Mouse (Mus musculus): ENCODE data around the gene Mymk. TPM values are rescaled to one million over a fixed set of nuclear protein-coding genes. Genes with fewer than 3 reads are reported as not detected.

Mymk gene
- polyA plus RNA-seq, 1 experiment = 1,410 TPM

DNA sequence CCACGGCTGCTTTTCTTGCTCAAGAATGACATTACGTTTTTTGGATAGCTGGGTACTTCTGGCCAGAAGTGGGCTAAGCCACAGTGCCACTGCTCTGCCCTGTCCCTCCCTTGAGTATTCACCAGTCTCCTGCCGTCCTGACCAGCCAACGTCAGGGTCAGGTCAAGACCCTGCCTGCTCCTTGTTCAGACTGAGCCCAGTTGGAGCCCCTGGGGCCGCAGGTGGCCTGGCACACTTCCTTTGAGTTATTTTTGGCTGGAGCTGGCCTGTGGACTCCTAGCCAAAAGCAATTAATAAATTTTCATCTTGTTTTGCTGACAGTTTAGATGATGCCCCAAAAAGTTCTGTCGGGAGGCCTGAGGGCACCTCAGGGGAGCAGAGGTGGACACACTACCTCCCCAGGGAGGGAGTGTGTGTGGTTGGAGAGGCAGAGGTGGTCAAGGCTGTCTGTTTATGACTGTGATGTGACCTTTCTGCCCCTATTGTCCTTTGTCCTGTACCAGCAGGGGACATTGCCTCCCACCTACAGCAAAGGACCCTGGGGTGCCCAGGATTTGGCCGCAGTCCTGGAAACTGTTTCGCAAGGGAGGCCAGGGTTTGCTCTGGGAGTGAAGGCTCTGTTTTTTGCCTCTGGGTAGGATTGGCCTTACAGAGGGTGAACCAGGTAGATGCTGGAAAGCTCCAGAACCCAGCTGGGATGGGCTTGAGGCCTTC is 29.7 kb downstream of the Mymk start:
- Histone ChIP-seq H3K79me2 (ENCODE audit: control insufficient read depth, insufficient read depth) (no peaks in the 10 kb centered on the region), H3ac (ENCODE audit: control insufficient read depth, insufficient read length) (no peak overlapping the region), H3K4me2 (ENCODE audit: low read depth) (no peak overlapping the region), H3K27me3 (ENCODE audit: control insufficient read depth, insufficient read depth, insufficient read length) (peaks cover 57% of the 10 kb centered on the region), H3K4me3 (no peak overlapping the region), H3K36me3 (ENCODE audit: control insufficient read depth, insufficient read depth) (no peaks in the 10 kb centered on the region)
- TF ChIP-seq MYOD1 (IDR thresholded peaks at IDR 0.05; ENCODE audit: control insufficient read depth in 1 of 3, insufficient read length in 2 of 3, low read depth in 2 of 3) = peak in 1 of 3 experiments; percentile 6
- no peak for TF ChIP-seq TCF3 (IDR thresholded peaks at IDR 0.05; ENCODE audit: insufficient read length, low read depth)

DNA sequence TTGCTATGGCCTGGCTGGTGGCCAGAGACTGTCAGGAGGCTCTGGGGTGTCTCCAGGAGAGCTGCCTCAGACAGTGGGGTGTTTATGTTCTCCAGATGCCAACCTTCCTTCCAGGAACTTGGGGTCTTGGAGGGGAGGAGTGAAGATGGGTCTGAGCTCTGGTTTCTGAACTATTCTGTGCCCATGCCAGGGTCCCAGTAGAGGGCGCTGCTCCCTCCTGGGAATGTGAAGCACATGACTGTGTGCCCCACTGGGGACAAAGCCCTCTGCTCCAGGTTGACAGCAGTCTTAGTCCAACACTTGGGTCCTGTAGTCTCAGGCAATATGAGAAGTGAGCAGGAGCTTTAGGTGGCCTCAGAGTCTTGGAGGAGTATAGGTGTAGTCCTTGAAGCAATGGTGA is 32.7 kb downstream of the Mymk start:
- TF ChIP-seq USF1 (IDR thresholded peaks at IDR 0.05; ENCODE audit: low read depth) (no peak), SRF (IDR thresholded peaks at IDR 0.05; ENCODE audit: control insufficient read depth, insufficient read length, low read depth) (no peak), REST (IDR thresholded peaks at IDR 0.05; ENCODE audit: insufficient read depth, insufficient read length) (no peak), MYOG (IDR thresholded peaks at IDR 0.05; ENCODE audit: control insufficient read depth in 1 of 3, insufficient read depth in 1 of 3, insufficient read length in 2 of 3, low read depth in 2 of 3) (no peak), CEBPB (IDR thresholded peaks at IDR 0.05; ENCODE audit: insufficient read depth, poor library complexity, severe bottlenecking) (no peak), MYOD1 (IDR thresholded peaks at IDR 0.05; ENCODE audit: control insufficient read depth in 1 of 3, insufficient read length in 2 of 3, low read depth in 2 of 3) (no peak), E2F4 (IDR thresholded peaks at IDR 0.05; ENCODE audit: insufficient read depth) (no peak), TCF12 (IDR thresholded peaks at IDR 0.05; ENCODE audit: insufficient read depth, poor library complexity, severe bottlenecking) (no peak), POLR2AphosphoS2 (IDR thresholded peaks at IDR 0.05; ENCODE audit: insufficient read length, low read depth) (no peak), MAX (IDR thresholded peaks at IDR 0.05; ENCODE audit: low read depth) (no peak), POLR2A (IDR thresholded peaks at IDR 0.05; ENCODE audit: insufficient read length, low read depth) (no peak), TCF3 (IDR thresholded peaks at IDR 0.05; ENCODE audit: insufficient read length, low read depth) (no peak)
- peak overlapping the region; percentile 16 for H3K4me2 ChIP-seq (ENCODE audit: low read depth)

DNA sequence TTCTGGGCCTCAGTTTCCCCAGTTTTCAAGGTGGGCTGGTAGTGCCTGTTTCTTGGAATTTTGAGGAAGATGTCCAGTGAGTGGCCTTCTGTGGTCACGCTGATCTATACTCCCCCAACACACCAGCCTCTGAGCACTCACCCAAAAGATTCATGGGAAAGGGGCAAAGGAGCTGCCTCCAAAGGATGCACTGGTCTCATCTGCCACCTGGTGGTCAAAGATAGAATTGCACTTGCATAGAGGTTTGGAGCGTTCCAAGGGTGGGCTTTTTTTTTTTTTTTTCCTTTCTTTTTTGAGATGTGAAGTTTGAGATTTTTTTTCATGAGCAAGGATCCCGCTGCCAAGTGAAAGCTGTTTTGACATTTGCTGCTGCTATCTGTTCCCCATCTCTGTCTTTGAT is 33.4 kb downstream of the Mymk start:
- H3K4me2 ChIP-seq (ENCODE audit: low read depth) = peak overlapping the region; percentile 46
- no peak overlapping the region for H3K4me3 ChIP-seq
- no peak for TF ChIP-seq USF1 (IDR thresholded peaks at IDR 0.05; ENCODE audit: low read depth)
- TF ChIP-seq REST (IDR thresholded peaks at IDR 0.05; ENCODE audit: insufficient read depth, insufficient read length) = no peak
- no peak for TF ChIP-seq POLR2A (IDR thresholded peaks at IDR 0.05; ENCODE audit: insufficient read length, low read depth)
- TF ChIP-seq TCF12 (IDR thresholded peaks at IDR 0.05; ENCODE audit: insufficient read depth, poor library complexity, severe bottlenecking) = no peak
- no peak for TF ChIP-seq TCF3 (IDR thresholded peaks at IDR 0.05; ENCODE audit: insufficient read length, low read depth)
- H3K27me3 ChIP-seq (ENCODE audit: control insufficient read depth, insufficient read depth, insufficient read length) = peaks cover 38% of the 10 kb centered on the region
- no peaks in the 10 kb centered on the region for H3K79me2 ChIP-seq (ENCODE audit: control insufficient read depth, insufficient read depth)
- H3ac ChIP-seq (ENCODE audit: control insufficient read depth, insufficient read length) = no peak overlapping the region
- H3K36me3 ChIP-seq (ENCODE audit: control insufficient read depth, insufficient read depth) = no peaks in the 10 kb centered on the region

More for the DNA sequence above, 32.7 kb downstream of the Mymk start:
- Histone ChIP-seq H3K27me3 (ENCODE audit: control insufficient read depth, insufficient read depth, insufficient read length) (peaks cover 39% of the 10 kb centered on the region), H3K36me3 (ENCODE audit: control insufficient read depth, insufficient read depth) (no peaks in the 10 kb centered on the region), H3K4me3 (no peak overlapping the region), H3ac (ENCODE audit: control insufficient read depth, insufficient read length) (no peak overlapping the region), H3K79me2 (ENCODE audit: control insufficient read depth, insufficient read depth) (no peaks in the 10 kb centered on the region)

DNA sequence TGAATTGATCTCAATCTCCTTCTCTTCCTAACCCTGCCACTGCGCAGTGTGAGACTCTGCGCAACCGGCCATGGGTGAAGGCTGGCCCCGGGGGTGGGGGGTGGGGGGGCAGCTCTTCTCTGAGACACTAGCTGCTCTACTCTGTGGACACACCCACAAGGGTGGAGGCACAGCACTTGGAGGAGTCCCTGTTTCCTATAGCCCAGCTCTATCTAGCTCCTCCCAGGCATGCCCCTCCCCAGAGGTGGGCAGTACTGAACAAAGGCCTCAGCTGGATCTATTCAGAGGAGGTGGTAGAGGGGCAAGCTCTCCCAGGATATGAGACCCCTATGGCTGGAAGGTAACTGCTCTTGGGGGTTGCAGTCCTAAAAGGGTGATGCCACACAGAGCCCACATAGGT is 35.0 kb downstream of the Mymk start:
- peak overlapping the region; percentile 46 for H3K4me2 ChIP-seq (ENCODE audit: low read depth)
- peaks cover 35% of the 10 kb centered on the region for H3K27me3 ChIP-seq (ENCODE audit: control insufficient read depth, insufficient read depth, insufficient read length)
- H3K36me3 ChIP-seq (ENCODE audit: control insufficient read depth, insufficient read depth) = no peaks in the 10 kb centered on the region
- no peak for TF ChIP-seq POLR2AphosphoS2 (IDR thresholded peaks at IDR 0.05; ENCODE audit: insufficient read length, low read depth)
- no peak for TF ChIP-seq MYOD1 (IDR thresholded peaks at IDR 0.05; ENCODE audit: control insufficient read depth in 1 of 3, insufficient read length in 2 of 3, low read depth in 2 of 3)
- TF ChIP-seq E2F4 (IDR thresholded peaks at IDR 0.05; ENCODE audit: insufficient read depth) = no peak
- no peak for TF ChIP-seq POLR2A (IDR thresholded peaks at IDR 0.05; ENCODE audit: insufficient read length, low read depth)
- TF ChIP-seq USF1 (IDR thresholded peaks at IDR 0.05; ENCODE audit: low read depth) = no peak
- TF ChIP-seq MAX (IDR thresholded peaks at IDR 0.05; ENCODE audit: low read depth) = no peak
- no peak for TF ChIP-seq TCF12 (IDR thresholded peaks at IDR 0.05; ENCODE audit: insufficient read depth, poor library complexity, severe bottlenecking)
- no peak for TF ChIP-seq CEBPB (IDR thresholded peaks at IDR 0.05; ENCODE audit: insufficient read depth, poor library complexity, severe bottlenecking)
- TF ChIP-seq SRF (IDR thresholded peaks at IDR 0.05; ENCODE audit: control insufficient read depth, insufficient read length, low read depth) = no peak
- TF ChIP-seq MYOG (IDR thresholded peaks at IDR 0.05; ENCODE audit: control insufficient read depth in 1 of 3, insufficient read depth in 1 of 3, insufficient read length in 2 of 3, low read depth in 2 of 3) = no peak
- TF ChIP-seq REST (IDR thresholded peaks at IDR 0.05; ENCODE audit: insufficient read depth, insufficient read length) = no peak
- no peak for TF ChIP-seq TCF3 (IDR thresholded peaks at IDR 0.05; ENCODE audit: insufficient read length, low read depth)
- no peak overlapping the region for H3ac ChIP-seq (ENCODE audit: control insufficient read depth, insufficient read length)
- H3K4me3 ChIP-seq = no peak overlapping the region
- no peaks in the 10 kb centered on the region for H3K79me2 ChIP-seq (ENCODE audit: control insufficient read depth, insufficient read depth)

DNA sequence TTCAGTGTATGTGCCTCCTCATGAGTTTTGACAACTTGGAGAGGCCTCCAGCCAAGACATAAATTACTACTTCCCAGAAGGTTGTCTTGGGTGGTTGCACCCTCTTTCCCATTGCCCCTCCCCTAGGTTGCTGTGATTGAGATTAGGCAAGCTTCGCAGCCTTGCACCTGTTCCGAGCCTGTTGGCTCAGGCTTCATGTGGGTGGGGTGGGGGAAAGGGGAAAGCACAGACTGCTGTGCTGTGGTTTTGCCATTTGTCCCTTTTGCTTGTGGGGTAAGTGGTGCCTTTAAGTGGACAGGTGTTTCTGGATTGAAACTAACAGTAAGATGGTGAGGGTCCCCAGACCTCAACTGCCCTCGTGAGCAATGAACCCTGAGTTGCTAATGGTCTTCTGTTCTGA is 36.0 kb downstream of the Mymk start:
- peaks cover 25% of the 10 kb centered on the region for H3K27me3 ChIP-seq (ENCODE audit: control insufficient read depth, insufficient read depth, insufficient read length)
- H3ac ChIP-seq (ENCODE audit: control insufficient read depth, insufficient read length) = no peak overlapping the region
- no peak overlapping the region for H3K4me3 ChIP-seq
- H3K36me3 ChIP-seq (ENCODE audit: control insufficient read depth, insufficient read depth) = no peaks in the 10 kb centered on the region
- no peaks in the 10 kb centered on the region for H3K79me2 ChIP-seq (ENCODE audit: control insufficient read depth, insufficient read depth)
- H3K4me2 ChIP-seq (ENCODE audit: low read depth) = peak overlapping the region; percentile 40
- TF ChIP-seq MAX (IDR thresholded peaks at IDR 0.05; ENCODE audit: low read depth) (no peak), MYOG (IDR thresholded peaks at IDR 0.05; ENCODE audit: control insufficient read depth in 1 of 3, insufficient read depth in 1 of 3, insufficient read length in 2 of 3, low read depth in 2 of 3) (peak; percentile 86 to 100 (median 96)), SRF (IDR thresholded peaks at IDR 0.05; ENCODE audit: control insufficient read depth, insufficient read length, low read depth) (no peak), E2F4 (IDR thresholded peaks at IDR 0.05; ENCODE audit: insufficient read depth) (no peak), TCF3 (IDR thresholded peaks at IDR 0.05; ENCODE audit: insufficient read length, low read depth) (peak; percentile 70), POLR2AphosphoS2 (IDR thresholded peaks at IDR 0.05; ENCODE audit: insufficient read length, low read depth) (no peak), USF1 (IDR thresholded peaks at IDR 0.05; ENCODE audit: low read depth) (no peak), TCF12 (IDR thresholded peaks at IDR 0.05; ENCODE audit: insufficient read depth, poor library complexity, severe bottlenecking) (peak; percentile 96), POLR2A (IDR thresholded peaks at IDR 0.05; ENCODE audit: insufficient read length, low read depth) (no peak), MYOD1 (IDR thresholded peaks at IDR 0.05; ENCODE audit: control insufficient read depth in 1 of 3, insufficient read length in 2 of 3, low read depth in 2 of 3) (peak; percentile 93 to 99 (median 94)), REST (IDR thresholded peaks at IDR 0.05; ENCODE audit: insufficient read depth, insufficient read length) (no peak), CEBPB (IDR thresholded peaks at IDR 0.05; ENCODE audit: insufficient read depth, poor library complexity, severe bottlenecking) (peak; percentile 67; the same call in 1 of the 2 replicates)
